Mouse (Mus musculus) lung, adult 2 months (tissue): ENCODE results near the gene Elmo1.

ENCODE experiments used
- CTCF ChIP-seq: fragments of 200-500 bp; IDR thresholded peaks from 2 replicates; pipeline ENCODE4 v1.5.1; 2011; ENCODE audit warnings: mild to moderate bottlenecking, low read length, control low read depth; ENCODE audit not compliant: insufficient read depth
- POLR2A ChIP-seq: fragments of 200-500 bp; IDR thresholded peaks from 2 replicates; pipeline ENCODE4 v1.6.1; 2011; ENCODE audit warnings: low read depth, mild to moderate bottlenecking, control low read depth, low read length, borderline replicate concordance; ENCODE audit errors: extremely low read depth

DNA sequence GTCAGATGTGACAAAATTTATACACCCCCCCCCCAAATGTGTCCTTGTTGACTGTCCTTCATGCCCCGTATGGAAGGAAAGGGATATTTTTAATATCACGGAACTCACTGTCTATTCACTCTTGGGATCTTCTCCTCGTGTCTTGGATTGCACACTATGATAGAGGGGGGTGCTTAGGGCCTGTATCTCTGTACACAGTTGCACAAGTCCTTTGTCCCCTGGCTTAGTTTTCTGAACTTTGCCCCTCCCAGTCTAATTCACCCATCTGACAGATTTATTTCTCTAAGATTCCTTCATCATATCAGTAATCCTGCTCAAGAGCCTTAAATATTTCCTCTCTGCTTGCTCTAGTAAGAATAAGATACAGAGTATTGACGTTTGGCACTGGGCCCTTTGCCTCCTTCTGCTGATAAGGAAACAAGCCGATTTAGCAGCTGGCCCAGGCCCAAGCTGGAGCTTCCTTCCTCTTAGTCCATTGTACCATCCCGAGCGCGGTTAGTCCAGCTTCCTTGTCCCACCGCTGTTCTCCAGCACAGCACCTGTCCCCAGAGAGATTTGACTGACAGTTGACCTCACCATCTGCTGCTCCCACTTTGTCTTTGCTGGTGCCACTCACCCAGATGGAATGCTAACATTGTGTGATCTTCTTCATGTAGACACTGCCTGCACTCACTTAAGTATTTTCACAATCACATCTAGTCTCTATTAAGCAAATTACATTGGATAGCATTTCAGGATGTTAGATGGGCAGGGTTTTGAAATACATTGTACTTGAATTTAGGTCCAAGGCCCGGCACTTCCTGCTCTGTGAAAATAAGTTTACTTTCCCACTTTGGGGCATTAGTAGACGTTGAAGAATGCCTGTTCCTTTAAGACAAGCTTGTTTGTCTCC is 141.7 kb downstream of the Elmo1 start:
- no peak for TF ChIP-seq CTCF
- TF ChIP-seq POLR2A: no peak
